Mouse (Mus musculus) urinary bladder, adult 18-20 months (tissue): ENCODE results near the gene Rbms1.

Experiments used
- DNase-seq, 2 experiments: peaks; one replicate each; pipeline ENCODE4 v3.0.0; 2022; ENCODE audit warnings: low spot score in 2 of 2, mixed read lengths in 2 of 2

Rbms1 gene

GRCm38 (mm10) chr2:60879141-60879818 is 83.7 kb downstream of the Rbms1 start:
- DNase-seq: no peak

GRCm38 (mm10) chr2:60877543-60878386 is 85.2 kb downstream of the Rbms1 start:
- no peak for DNase-seq

GRCm38 (mm10) chr2:60876891-60877290 is 86.1 kb downstream of the Rbms1 start:
- no peak for DNase-seq

GRCm38 (mm10) chr2:60872095-60872811 is 90.7 kb downstream of the Rbms1 start:
- no peak for DNase-seq

GRCm38 (mm10) chr2:60871001-60871400 is 92.0 kb downstream of the Rbms1 start:
- DNase-seq: no peak

GRCm38 (mm10) chr2:60870450-60870849 is 92.5 kb downstream of the Rbms1 start:
- DNase-seq: no peak

GRCm38 (mm10) chr2:60869001-60869743 is 93.8 kb downstream of the Rbms1 start:
- no peak for DNase-seq

GRCm38 (mm10) chr2:60868060-60868662 is 94.8 kb downstream of the Rbms1 start:
- DNase-seq: no peak

- DNase-seq: no peak
These were observed 95.7 kb downstream of the Rbms1 start for GRCm38 (mm10) chr2:60867304-60867703.

GRCm38 (mm10) chr2:60865869-60866268 is 97.1 kb downstream of the Rbms1 start:
- DNase-seq: no peak

- no peak for DNase-seq
These were observed 98.0 kb downstream of the Rbms1 start for GRCm38 (mm10) chr2:60864977-60865376.

- DNase-seq: no peak
These were observed 98.7 kb downstream of the Rbms1 start for GRCm38 (mm10) chr2:60864256-60864795.

GRCm38 (mm10) chr2:60863827-60864226 is 99.2 kb downstream of the Rbms1 start:
- no peak for DNase-seq

GRCm38 (mm10) chr2:60862913-60863711 is 99.9 kb downstream of the Rbms1 start:
- no peak for DNase-seq

GRCm38 (mm10) chr2:60858116-60858515 is 104.9 kb downstream of the Rbms1 start:
- DNase-seq: no peak

- no peak for DNase-seq
These were observed 106.9 kb downstream of the Rbms1 start for GRCm38 (mm10) chr2:60856097-60856496.

GRCm38 (mm10) chr2:60855006-60855405 is 108.0 kb downstream of the Rbms1 start:
- peak in 1 of 2 experiments; percentile 24 for DNase-seq

- DNase-seq: no peak
These were observed 111.1 kb downstream of the Rbms1 start for GRCm38 (mm10) chr2:60851898-60852297.

- no peak for DNase-seq
These were observed 111.8 kb downstream of the Rbms1 start for GRCm38 (mm10) chr2:60851057-60851718.

GRCm38 (mm10) chr2:60848478-60848877 is 114.5 kb downstream of the Rbms1 start:
- no peak for DNase-seq
